Mouse (Mus musculus) lung, postnatal 0 days (tissue): Measurements from ENCODE around the gene Hoxb4.

Source experiments
- CTCF ChIP-seq: IDR thresholded peaks from 2 replicates; pipeline ENCODE4 v1.5.1; 2016; ENCODE audit warnings: antibody characterized with exemption, mild to moderate bottlenecking
- EP300 ChIP-seq: IDR thresholded peaks from 2 replicates; pipeline ENCODE4 v1.6.1; 2016; ENCODE audit warnings: antibody characterized with exemption, mild to moderate bottlenecking, control low read depth

GRCm38 (mm10) chr11:96318368-96319070 is 452 bp downstream of the Hoxb4 start:
- TF ChIP-seq CTCF: no peak
- no peak for TF ChIP-seq EP300
